Mouse (Mus musculus) MEL (cell line): ENCODE results near the gene Slc25a21. TPM values are rescaled to one million over a fixed set of nuclear protein-coding genes. Genes with fewer than 3 reads are reported as not detected.

Experiments
- DNase-seq: peaks from one replicate; pipeline ENCODE4 v3.0.0; 2011; ENCODE audit warnings: low read depth, low spot score
- H3K27ac ChIP-seq: 2 replicates; pipeline ENCODE4 v1.5.1; 2012; ENCODE audit warnings: low read depth, mild to moderate bottlenecking, control low read depth, low read length, moderate library complexity; ENCODE audit not compliant: control insufficient read depth
- H3K27me3 ChIP-seq, 2 experiments: fragments of 150-350 bp in 1 of 2; sonication (generic) in 1 of 2; 2 replicates each; pipeline ENCODE4 v1.6.1; 2012; ENCODE audit warnings: low read length in 2 of 2, mild to moderate bottlenecking in 2 of 2, improper control_type of control experiment in 1 of 2, moderate library complexity in 1 of 2; ENCODE audit not compliant: insufficient read depth in 2 of 2, control insufficient read depth in 1 of 2
- H3K36me3 ChIP-seq, 2 experiments: 2 replicates each; pipeline ENCODE4 v1.6.1; 2012 to 2014; ENCODE audit warnings: low read length in 2 of 2, improper control_type of control experiment in 1 of 2, inconsistent platforms in 1 of 2, mild to moderate bottlenecking in 1 of 2; ENCODE audit not compliant: insufficient read depth in 2 of 2, control insufficient read depth in 1 of 2
- H3K4me1 ChIP-seq, 2 experiments: fragments of 150-350 bp in 1 of 2; sonication (generic) in 1 of 2; 2 replicates each; pipeline ENCODE4 v1.6.1; 2012; ENCODE audit warnings: low read length in 2 of 2, improper control_type of control experiment in 1 of 2, mild to moderate bottlenecking in 1 of 2; ENCODE audit not compliant: insufficient read depth in 2 of 2, control insufficient read depth in 1 of 2
- H3K4me3 ChIP-seq, 2 experiments: fragments of 150-350 bp in 1 of 2; sonication (generic) in 1 of 2; 2 replicates each; pipeline ENCODE4 v1.5.1; 2012; ENCODE audit warnings: low read depth in 2 of 2, low read length in 2 of 2, mild to moderate bottlenecking in 2 of 2, moderate library complexity in 2 of 2, control low read depth in 1 of 2, improper control_type of control experiment in 1 of 2; ENCODE audit not compliant: control insufficient read depth in 1 of 2, insufficient read depth in 1 of 2
- H3K79me2 ChIP-seq: 2 replicates; pipeline ENCODE4 v1.6.1; 2012; ENCODE audit warnings: mild to moderate bottlenecking, low read length, moderate library complexity; ENCODE audit not compliant: control insufficient read depth, poor library complexity, insufficient read depth
- H3K9ac ChIP-seq: 2 replicates; pipeline ENCODE4 v1.6.1; 2012; ENCODE audit warnings: low read depth, mild to moderate bottlenecking, control low read depth, low read length, moderate library complexity; ENCODE audit not compliant: control insufficient read depth, poor library complexity, severe bottlenecking
- H3K9me3 ChIP-seq: fragments of 150-350 bp; sonication (generic); replicated peaks from 2 replicates; pipeline ENCODE4 v1.6.1; 2012; ENCODE audit warnings: mild to moderate bottlenecking, low read length, improper control_type of control experiment, moderate library complexity; ENCODE audit not compliant: insufficient read depth
- CHD1 ChIP-seq: IDR thresholded peaks from 2 replicates; pipeline ENCODE4 v1.6.1; 2012; ENCODE audit warnings: low read depth, mild to moderate bottlenecking, inconsistent platforms, low read length, improper control_type of control experiment
- CHD2 ChIP-seq: IDR thresholded peaks from 2 replicates; pipeline ENCODE4 v1.6.1; 2011; ENCODE audit warnings: low read length, improper control_type of control experiment
- E2F4 ChIP-seq: IDR thresholded peaks from 2 replicates; pipeline ENCODE4 v1.6.1; 2011; ENCODE audit warnings: low read depth, low read length, improper control_type of control experiment, borderline replicate concordance
- ETS1 ChIP-seq: IDR thresholded peaks from 2 replicates; pipeline ENCODE4 v1.6.1; 2012; ENCODE audit warnings: low read depth, mild to moderate bottlenecking, inconsistent platforms, low read length, improper control_type of control experiment, moderate library complexity
- GABPA ChIP-seq: IDR thresholded peaks from 2 replicates; pipeline ENCODE4 v1.6.1; 2012; ENCODE audit warnings: low read depth, mild to moderate bottlenecking, inconsistent platforms, low read length, improper control_type of control experiment, moderate library complexity
- JUND ChIP-seq: IDR thresholded peaks from 2 replicates; pipeline ENCODE4 v1.6.1; 2011; ENCODE audit warnings: low read depth, mild to moderate bottlenecking, improper control_type of control experiment, low read length
- KAT2A ChIP-seq: conservative IDR thresholded peaks from 2 replicates; pipeline ENCODE4 v1.6.1; 2012; ENCODE audit warnings: low read depth, low read length, improper control_type of control experiment, inconsistent platforms
- MEF2A ChIP-seq: IDR thresholded peaks from 2 replicates; pipeline ENCODE4 v1.6.1; 2014; ENCODE audit warnings: low read depth, mild to moderate bottlenecking, inconsistent platforms, low read length, improper control_type of control experiment; ENCODE audit not compliant: poor library complexity, insufficient replicate concordance, severe bottlenecking; ENCODE audit errors: extremely low read depth
- MXI1 ChIP-seq: IDR thresholded peaks from 2 replicates; pipeline ENCODE4 v1.6.1; 2011; ENCODE audit warnings: mild to moderate bottlenecking, low read depth, low read length, improper control_type of control experiment
- MYC ChIP-seq: IDR thresholded peaks from 2 replicates; pipeline ENCODE4 v1.6.1; 2011; ENCODE audit warnings: low read depth, mild to moderate bottlenecking, low read length, improper control_type of control experiment, moderate library complexity
- POLR2A ChIP-seq, 2 experiments: IDR thresholded peaks; 2 replicates each; pipeline ENCODE4 v1.6.1; 2011 to 2012; ENCODE audit warnings: low read length in 2 of 2, mild to moderate bottlenecking in 2 of 2, control low read depth in 1 of 2, improper control_type of control experiment in 1 of 2, low read depth in 1 of 2, moderate library complexity in 1 of 2; ENCODE audit not compliant: control insufficient read depth in 1 of 2, insufficient read depth in 1 of 2, poor library complexity in 1 of 2
- POLR2AphosphoS2 ChIP-seq: IDR thresholded peaks from 2 replicates; pipeline ENCODE4 v1.6.1; 2011; ENCODE audit warnings: low read length, improper control_type of control experiment
- RAD21 ChIP-seq: IDR thresholded peaks from 2 replicates; pipeline ENCODE4 v1.6.1; 2011; ENCODE audit warnings: mild to moderate bottlenecking, low read depth, low read length, improper control_type of control experiment
- RCOR1 ChIP-seq: IDR thresholded peaks from 2 replicates; pipeline ENCODE4 v1.6.1; 2012; ENCODE audit warnings: low read depth, mild to moderate bottlenecking, inconsistent platforms, low read length, improper control_type of control experiment
- TBP ChIP-seq: IDR thresholded peaks from 2 replicates; pipeline ENCODE4 v1.8.0; 2011; ENCODE audit warnings: low read depth, low read length, improper control_type of control experiment
- UBTF ChIP-seq: IDR thresholded peaks from 2 replicates; pipeline ENCODE4 v1.6.1; 2012; ENCODE audit warnings: low read depth, mild to moderate bottlenecking, inconsistent platforms, low read length, improper control_type of control experiment, moderate library complexity, borderline replicate concordance; ENCODE audit not compliant: insufficient read depth
- USF1 ChIP-seq: IDR thresholded peaks from 2 replicates; pipeline ENCODE4 v1.6.1; 2014; ENCODE audit warnings: low read depth, mild to moderate bottlenecking, inconsistent platforms, low read length, improper control_type of control experiment, moderate library complexity
- USF2 ChIP-seq, 2 experiments: IDR thresholded peaks; 2 replicates each; pipeline ENCODE4 v1.6.1; 2011 to 2012; ENCODE audit warnings: improper control_type of control experiment in 2 of 2, low read length in 2 of 2, borderline replicate concordance in 1 of 2, inconsistent platforms in 1 of 2, low read depth in 1 of 2, mild to moderate bottlenecking in 1 of 2; ENCODE audit not compliant: insufficient read depth in 1 of 2
- ZC3H11A ChIP-seq: IDR thresholded peaks from 2 replicates; pipeline ENCODE4 v1.6.1; 2012; ENCODE audit warnings: low read depth, mild to moderate bottlenecking, inconsistent platforms, low read length, improper control_type of control experiment
- ZMIZ1 ChIP-seq: IDR thresholded peaks from 2 replicates; pipeline ENCODE4 v1.6.1; 2012; ENCODE audit warnings: low read depth, mild to moderate bottlenecking, inconsistent platforms, low read length, improper control_type of control experiment, moderate library complexity
- ZNF384 ChIP-seq: IDR thresholded peaks from 2 replicates; pipeline ENCODE4 v1.6.1; 2012; ENCODE audit warnings: low read depth, mild to moderate bottlenecking, inconsistent platforms, low read length, improper control_type of control experiment
- polyA plus RNA-seq, 2 experiments: library from polyadenylated mRNA; stranded (reverse) in 1 of 2; unstranded in 1 of 2; fragments of >175 nt in 1 of 2; fragments of >200 nt in 1 of 2; gene quantifications; 2 replicates each; pipeline versions ENCODE4 v1.2.1 to v1.2.4; 2012; ENCODE audit warnings: low replicate concordance in 2 of 2, low read depth in 1 of 2; ENCODE audit not compliant: insufficient read length in 2 of 2, insufficient read depth in 1 of 2, missing spikeins in 1 of 2
- total RNA-seq: library from RNA; depleted of rRNA; stranded (reverse); fragments of 300-350 nt; gene quantifications from 2 replicates; pipeline ENCODE4 v1.2.3, GENCODE M21; 2012

Gene Slc25a21
- total and polyA plus RNA-seq, 3 experiments, result 14.7 to 18.3 TPM; not detected in 1

- no peak overlapping the region for H3K4me3 ChIP-seq
- no peaks in the 10 kb centered on the region for H3K9me3 ChIP-seq
- H3K4me1 ChIP-seq, result peaks cover 0 to 4% of the 10 kb centered on the region in 2 experiments; a peak in 1 of 4 replicates
- no peak overlapping the region for H3K27ac ChIP-seq
- H3K9ac ChIP-seq, result no peak overlapping the region
- H3K79me2 ChIP-seq, result no peaks in the 10 kb centered on the region
- H3K36me3 ChIP-seq, result no peaks in the 10 kb centered on the region
- DNase-seq, result no peak
- no peaks in the 10 kb centered on the region for H3K27me3 ChIP-seq
- TF ChIP-seq ZNF384 (no peak), MXI1 (no peak), UBTF (no peak), RAD21 (no peak), CHD1 (no peak), ZC3H11A (no peak), E2F4 (no peak), KAT2A (no peak), MEF2A (no peak), CHD2 (no peak), ZMIZ1 (no peak), GABPA (no peak), TBP (no peak), POLR2AphosphoS2 (no peak), USF2 (IDR thresholded peaks at IDR 0.05; ENCODE audit: borderline replicate concordance in 1 of 2, insufficient read depth in 1 of 2, low read depth in 1 of 2, low read length in 2 of 2) (no peak), USF1 (no peak), JUND (no peak), POLR2A (IDR thresholded peaks at IDR 0.05; ENCODE audit: control insufficient read depth in 1 of 2, insufficient read depth in 1 of 2, low read depth in 1 of 2, low read length in 2 of 2, poor library complexity in 1 of 2) (no peak), RCOR1 (no peak), MYC (no peak)
- TF ChIP-seq, all 39 proteins: peak for 0
These were observed 14.4 kb upstream of the Slc25a21 start for GRCm38 (mm10) chr12:57211353-57212311.

DNA sequence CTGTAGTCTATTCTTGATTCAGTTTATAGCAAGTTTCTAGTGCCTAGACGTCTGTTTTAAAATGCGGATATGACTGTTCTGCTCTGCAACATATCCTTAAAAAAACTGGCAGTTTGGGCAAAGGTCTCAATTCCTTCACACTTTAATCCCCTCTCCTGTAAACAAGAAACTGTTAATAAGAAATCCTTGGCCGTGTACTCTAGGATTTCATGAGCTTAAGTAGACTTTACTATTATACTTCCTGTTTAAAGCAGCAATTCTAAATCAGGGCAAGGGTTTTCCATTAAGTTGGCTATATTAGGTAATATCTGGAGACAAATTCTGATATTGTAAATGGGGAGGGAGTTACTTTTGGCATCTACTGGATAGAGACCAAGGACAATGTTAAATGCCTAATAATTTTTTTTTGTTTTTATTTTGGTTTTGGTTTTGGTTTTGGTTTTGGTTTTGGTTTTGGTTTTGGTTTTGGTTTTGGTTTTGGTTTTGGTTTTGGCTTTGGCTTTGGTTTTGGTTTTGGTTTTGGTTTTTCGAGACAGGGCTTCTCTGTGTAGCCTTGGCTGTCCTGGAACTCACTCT is 7.1 kb upstream of the Slc25a21 start:
- no peak for TF ChIP-seq POLR2AphosphoS2
- TF ChIP-seq ETS1, result peak; percentile 78
- no peak overlapping the region for H3K4me3 ChIP-seq
- H3K27ac ChIP-seq, result no peak overlapping the region
- no peaks in the 10 kb centered on the region for H3K4me1 ChIP-seq
- no peak for DNase-seq
- H3K9ac ChIP-seq, result no peak overlapping the region
- H3K27me3 ChIP-seq, result no peaks in the 10 kb centered on the region
- H3K79me2 ChIP-seq, result no peaks in the 10 kb centered on the region
- no peaks in the 10 kb centered on the region for H3K9me3 ChIP-seq
- H3K36me3 ChIP-seq, result no peaks in the 10 kb centered on the region
